Mouse (Mus musculus): ENCODE data around the gene Pgbd5.

DNA sequence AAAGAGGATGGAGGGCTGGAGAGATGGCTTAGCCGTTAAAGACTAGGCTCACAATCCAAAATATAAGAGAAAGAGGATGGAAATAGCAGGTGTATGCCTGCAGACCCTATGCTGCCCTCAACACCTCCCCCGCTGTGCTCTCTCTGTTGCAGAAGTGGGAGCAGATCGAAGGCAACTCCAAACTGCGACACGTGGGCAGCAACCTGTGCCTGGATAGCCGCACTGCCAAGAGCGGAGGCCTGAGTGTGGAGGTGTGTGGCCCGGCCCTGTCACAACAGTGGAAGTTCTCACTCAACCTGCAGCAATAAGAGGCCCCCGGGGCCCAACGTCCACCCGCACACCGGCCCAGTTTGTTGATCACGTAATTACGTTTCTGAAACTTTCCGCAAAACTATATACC is 96.3 kb downstream of the Pgbd5 start:
- TF ChIP-seq TAL1 (IDR thresholded peaks at IDR 0.05; ENCODE audit: low read length) (no peak), GATA1 (IDR thresholded peaks at IDR 0.05; ENCODE audit: low read length) (no peak)
